Mouse (Mus musculus) Patski (cell line): ENCODE data around the gene Ufsp2. TPM values are rescaled to one million over a fixed set of nuclear protein-coding genes. Genes with fewer than 3 reads are reported as not detected.

ENCODE experiments used
- ATAC-seq: fragments of 100-300 bp; one replicate; pipeline ENCODE4 v1.8.0; 2021
- CTCF ChIA-PET: fragments of 350-600 bp; sonication (Branson Sonifier 250); formaldehyde crosslinking; loops from one replicate; lab custom pipeline; 2022; ENCODE audit warnings: inconsistent platforms; lab: Charles Lee
- POLR2A ChIA-PET: fragments of 350-600 bp; sonication (Branson Sonifier 250); formaldehyde crosslinking; loops from one replicate; lab custom pipeline; 2022; ENCODE audit warnings: antibody characterized with exemption, inconsistent platforms; lab: Charles Lee
- DNase-seq: peaks from one replicate; pipeline ENCODE4 v3.0.0-alpha.2; 2011; ENCODE audit warnings: low read depth, low spot score
- H3K27me3 ChIP-seq: fragments of 371-371 bp; one replicate; pipeline ENCODE4 v1.5.1; 2021
- CTCF ChIP-seq: fragments of 100-300 bp; IDR thresholded peaks from one replicate; pipeline ENCODE4 v1.5.1; 2021
- in situ Hi-C: fragments of 300-500 bp; cut with MboI; formaldehyde crosslinking; loops from 3 replicates; pipeline ENCODE4 v1.11.1; 2018; ENCODE audit warnings: low pct_unique_long_range_greater_than_20kb, mixed read lengths
- polyA plus RNA-seq: library from polyadenylated mRNA; unstranded; gene quantifications from one replicate; pipeline ENCODE4 v1.2.3, GENCODE M21; 2021

Gene Ufsp2
- polyA plus RNA-seq, 1 experiment from 2014 or later = 57.3 TPM

DNA sequence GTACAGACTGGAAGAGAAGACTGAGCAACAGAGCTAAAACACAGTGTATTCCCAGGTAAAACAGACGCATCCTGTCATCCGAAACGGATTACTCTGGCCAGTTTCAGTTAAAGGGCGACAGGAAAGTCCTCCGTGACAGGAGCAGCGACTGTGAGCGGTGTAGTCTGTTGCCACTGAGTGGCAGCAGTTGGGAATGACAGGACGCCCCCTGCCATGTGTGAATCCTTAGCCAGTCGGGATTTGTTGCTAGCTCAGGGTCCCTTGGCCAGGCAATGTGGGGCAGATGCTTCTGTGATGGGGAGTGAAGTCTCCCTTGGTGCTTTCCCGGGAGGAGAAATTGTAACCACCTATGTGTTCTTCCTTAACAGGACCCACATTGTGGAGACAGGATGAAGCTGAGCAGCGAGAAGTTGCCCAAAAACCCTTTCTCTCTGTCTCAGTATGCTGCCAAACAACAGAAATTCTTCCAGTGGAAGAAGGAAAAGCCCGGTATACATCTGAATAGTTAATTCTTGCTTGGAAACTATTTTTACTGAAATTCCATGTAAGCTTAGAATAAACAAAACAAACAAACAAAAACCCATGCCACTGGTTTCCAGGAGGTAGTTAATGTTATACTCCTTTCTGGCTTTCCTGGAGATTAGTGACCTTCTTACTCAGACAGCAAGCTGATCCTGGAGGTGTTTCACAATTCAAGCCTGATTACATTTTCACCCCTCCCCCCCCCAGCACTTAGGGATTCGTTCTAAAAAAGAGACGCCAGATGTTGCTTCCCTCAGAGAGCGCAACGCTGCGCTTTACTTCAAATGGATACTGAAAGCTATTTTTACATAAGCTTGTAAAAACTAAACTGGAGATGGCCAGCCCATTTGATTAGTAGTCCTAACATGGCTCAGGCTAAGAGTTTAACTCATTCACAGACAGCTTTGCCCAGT is 35.7 kb downstream of the Ufsp2 start:
- ATAC-seq (peak; percentile 56), DNase-seq (peak; percentile 31)
- peak; percentile 32 for TF ChIP-seq CTCF
- in situ Hi-C loops = no loop called here
- ChIA-PET POLR2A (interaction anchor here (0.7 kb wide), 1 partner anchor 646 kb away, joined by 3 read pairs; no protein-coding TSS in a partner anchor), CTCF (interaction anchor here (1.1 to 3.0 kb wide), 3 partner anchors 9 to 11 kb away, joined by 5 to 11 read pairs (median 6); partner anchors contain the start of gene Lrp2bp)
- H3K27me3 ChIP-seq = no peaks in the 10 kb centered on the region

GRCm38 (mm10) chr8:46022203-46022602 is 46.9 kb downstream of the Ufsp2 start:
- H3K27me3 ChIP-seq = no peaks in the 10 kb centered on the region
- CTCF ChIA-PET = interaction anchor here (1.6 to 3.0 kb wide), 2 partner anchors 8 to 10 kb away, joined by 5 to 11 read pairs; no protein-coding TSS in a partner anchor
- no peak for DNase-seq
- no peak for ATAC-seq
- TF ChIP-seq CTCF = no peak
- POLR2A ChIA-PET = no interaction called here
- in situ Hi-C loops = no loop called here

GRCm38 (mm10) chr8:46022758-46023157 is 47.4 kb downstream of the Ufsp2 start:
- ATAC-seq (no peak), DNase-seq (no peak)
- TF ChIP-seq CTCF = no peak
- ChIA-PET CTCF (interaction anchor here (3.0 kb wide), 1 partner anchor 11 kb away, joined by 11 read pairs; no protein-coding TSS in a partner anchor), POLR2A (no interaction called here)
- in situ Hi-C loops = no loop called here
- no peaks in the 10 kb centered on the region for H3K27me3 ChIP-seq

DNA sequence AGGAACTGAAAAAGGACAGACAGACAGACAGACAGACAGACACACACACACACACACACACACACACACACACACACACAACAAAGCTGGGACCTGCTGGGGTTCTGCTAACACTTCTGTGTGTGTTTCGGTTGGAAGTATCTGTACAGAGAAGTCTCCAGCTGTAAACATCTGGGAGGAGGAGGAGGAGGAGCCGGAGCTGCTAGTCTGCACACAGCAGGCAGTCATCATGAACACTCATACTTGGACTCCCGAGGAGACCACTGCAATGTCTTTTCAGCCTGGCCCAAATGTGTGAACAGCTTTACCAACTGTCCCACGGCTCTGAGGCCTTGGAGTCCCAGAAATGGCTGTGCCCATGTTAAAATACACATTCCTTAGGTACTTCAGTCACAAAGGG is 49.1 kb downstream of the Ufsp2 start:
- H3K27me3 ChIP-seq = no peaks in the 10 kb centered on the region
- POLR2A ChIA-PET = no interaction called here
- no peak for DNase-seq
- TF ChIP-seq CTCF = no peak
- in situ Hi-C loops = no loop called here
- ATAC-seq = no peak
- CTCF ChIA-PET = interaction anchor here (1.0 to 1.3 kb wide), 2 partner anchors 10 to 12 kb away, joined by 3 to 4 read pairs; no protein-coding TSS in a partner anchor

- ChIA-PET CTCF (no interaction called here), POLR2A (interaction anchor here (0.6 kb wide), 1 partner anchor 18 kb away, joined by 3 read pairs; no protein-coding TSS in a partner anchor)
- no peak for ATAC-seq
- H3K27me3 ChIP-seq = no peaks in the 10 kb centered on the region
- no peak for TF ChIP-seq CTCF
- in situ Hi-C loops = no loop called here
- no peak for DNase-seq
Measured at GRCm38 (mm10) chr8:46036217-46036616, 60.9 kb downstream of the Ufsp2 start.

GRCm38 (mm10) chr8:46039666-46040065 is 64.3 kb downstream of the Ufsp2 start:
- no peaks in the 10 kb centered on the region for H3K27me3 ChIP-seq
- no peak for TF ChIP-seq CTCF
- no peak for DNase-seq
- ChIA-PET POLR2A (interaction anchor here (0.5 kb wide), 1 partner anchor 30 kb away, joined by 3 read pairs; no protein-coding TSS in a partner anchor), CTCF (no interaction called here)
- in situ Hi-C loops = no loop called here
- ATAC-seq = no peak

DNA sequence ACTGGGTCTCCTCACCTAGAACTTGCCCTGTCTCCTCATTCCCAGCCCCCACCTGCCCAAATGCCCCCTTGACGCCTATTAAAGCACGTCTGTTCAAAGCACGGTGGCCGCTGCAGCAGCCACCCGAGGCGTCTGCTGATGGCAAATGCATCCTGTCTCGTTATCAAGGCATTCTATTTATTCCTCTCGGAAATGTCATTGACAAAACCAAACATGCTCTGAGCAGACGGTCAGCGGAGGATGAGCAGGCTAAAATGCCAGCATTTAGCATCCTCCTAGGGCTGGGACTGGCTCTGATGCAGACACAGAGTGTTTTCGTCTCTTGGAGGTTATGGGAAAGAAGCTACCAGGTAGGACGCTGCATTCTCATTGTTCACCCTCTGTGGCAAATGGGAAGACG is 64.9 kb downstream of the Ufsp2 start:
- no peak for TF ChIP-seq CTCF
- ATAC-seq (no peak), DNase-seq (no peak)
- no peaks in the 10 kb centered on the region for H3K27me3 ChIP-seq
- ChIA-PET CTCF (no interaction called here), POLR2A (no interaction called here)
- in situ Hi-C loops = no loop called here

Other genes with a start within 250 kb of the Ufsp2 start
- not detected for gene Pdlim3, start 90.1 kb upstream of the Ufsp2 start, polyA plus RNA-seq
- gene Ccdc110, start 40.9 kb upstream of the Ufsp2 start, polyA plus RNA-seq = not detected
- 8.1 TPM for gene 1700029J07Rik, start 276 bp upstream of the Ufsp2 start, polyA plus RNA-seq
- 0.23 TPM for gene Lrp2bp, start 23.8 kb downstream of the Ufsp2 start, polyA plus RNA-seq
- 14.2 TPM for gene Ankrd37, start 30.2 kb downstream of the Ufsp2 start, polyA plus RNA-seq
- gene Cfap97, start 176.2 kb downstream of the Ufsp2 start, polyA plus RNA-seq = 22.0 TPM
- 38.3 TPM for gene Snx25, start 176.6 kb downstream of the Ufsp2 start, polyA plus RNA-seq
- 650 TPM for gene Slc25a4, start 235.8 kb downstream of the Ufsp2 start, polyA plus RNA-seq